Mouse (Mus musculus): Measurements from ENCODE around the gene Dazap2. TPM values are rescaled to one million over a fixed set of nuclear protein-coding genes. Genes with fewer than 3 reads are reported as not detected.

Dazap2 gene
- polyA plus RNA-seq, 1 experiment from 2014 or later, result 240 TPM

DNA sequence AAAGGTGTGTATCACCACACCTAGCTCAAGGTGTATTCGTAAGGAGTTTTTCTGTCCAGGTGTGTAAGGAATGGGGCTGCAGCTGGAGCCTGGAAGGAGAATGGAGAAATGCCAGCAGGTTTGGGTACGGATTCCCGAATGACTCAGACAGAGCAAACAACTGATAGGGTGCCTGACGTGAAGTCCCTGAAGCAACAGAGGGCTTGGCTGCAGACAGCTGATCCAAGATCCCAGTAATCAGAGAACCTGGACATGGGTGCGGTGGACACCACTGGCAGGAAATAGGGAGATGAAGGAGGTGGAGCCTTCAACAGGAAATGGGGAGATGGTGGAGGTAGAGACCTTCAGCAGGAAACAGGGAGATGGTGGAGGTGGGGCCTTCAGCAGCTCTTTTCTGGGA lies 17.2 kb downstream of the Dazap2 start:
- Histone ChIP-seq H3K4me3 (no peak overlapping the region), H3K36me3 (no peaks in the 10 kb centered on the region), H3K9me3 (no peaks in the 10 kb centered on the region), H3K27me3 (ENCODE audit: insufficient read depth, poor library complexity, severe bottlenecking) (peaks cover 70% of the 10 kb centered on the region), H3K4me1 (replicated peaks) (peaks cover 29% of the 10 kb centered on the region), H3K27ac (no peak overlapping the region)
- no peak for DNase-seq (ENCODE audit: low spot score)
- 88% methylated on average over 5 of the region's 5 CpGs for WGBS

DNA sequence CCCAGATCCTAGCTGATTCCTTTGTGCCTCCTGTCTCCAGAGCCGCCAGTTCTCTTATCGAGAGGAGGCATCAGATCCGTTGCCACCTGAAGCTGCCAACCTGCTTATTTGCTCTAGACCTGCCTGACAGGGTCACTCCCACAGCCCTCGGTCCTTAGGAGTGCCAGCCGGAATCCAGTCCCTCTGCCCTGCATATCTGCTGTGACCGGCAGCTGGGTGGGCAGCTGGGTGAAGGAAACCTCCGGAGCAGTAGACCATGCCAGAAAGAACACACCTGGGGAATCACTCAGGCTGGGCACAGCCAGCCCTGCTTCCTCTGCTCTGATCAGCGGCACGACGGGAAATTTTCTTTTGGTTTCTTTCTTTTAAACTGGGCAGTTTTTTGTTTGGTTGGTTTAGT lies 18.2 kb downstream of the Dazap2 start:
- Histone ChIP-seq H3K27me3 (ENCODE audit: insufficient read depth, poor library complexity, severe bottlenecking) (peaks cover 74% of the 10 kb centered on the region), H3K9me3 (no peaks in the 10 kb centered on the region), H3K4me3 (no peak overlapping the region), H3K27ac (no peak overlapping the region), H3K36me3 (no peaks in the 10 kb centered on the region), H3K4me1 (replicated peaks) (peaks cover 20% of the 10 kb centered on the region)
- 83% methylated on average over 10 of the region's 10 CpGs for WGBS
- DNase-seq (ENCODE audit: low spot score), result no peak

DNA sequence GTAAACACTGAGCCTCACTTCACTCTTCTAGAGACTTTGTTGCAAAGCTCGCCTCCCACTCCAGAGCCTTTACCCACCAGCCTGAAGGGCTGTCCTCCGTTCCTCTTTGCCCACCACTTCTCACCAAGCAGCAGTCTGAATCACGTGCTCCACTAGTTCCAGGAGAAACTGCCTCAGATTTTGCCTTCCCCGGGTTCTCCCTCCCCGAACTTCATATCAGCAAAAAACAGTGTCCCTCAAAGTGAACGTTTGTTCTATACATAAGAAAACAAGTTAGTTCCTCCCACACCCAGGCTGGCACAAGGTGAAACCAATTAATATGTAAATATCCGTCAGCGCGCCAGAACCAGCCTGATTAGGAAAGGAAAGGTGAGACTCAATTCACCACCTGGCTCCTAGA lies 20.1 kb downstream of the Dazap2 start:
- Histone ChIP-seq H3K9me3 (no peaks in the 10 kb centered on the region), H3K36me3 (no peaks in the 10 kb centered on the region), H3K4me1 (replicated peaks) (peaks cover 21% of the 10 kb centered on the region), H3K27me3 (ENCODE audit: insufficient read depth, poor library complexity, severe bottlenecking) (peaks cover 70% of the 10 kb centered on the region), H3K27ac (no peak overlapping the region), H3K4me3 (no peak overlapping the region)
- WGBS, result 7% methylated on average over 9 of the region's 9 CpGs
- DNase-seq (ENCODE audit: low spot score), result no peak

DNA sequence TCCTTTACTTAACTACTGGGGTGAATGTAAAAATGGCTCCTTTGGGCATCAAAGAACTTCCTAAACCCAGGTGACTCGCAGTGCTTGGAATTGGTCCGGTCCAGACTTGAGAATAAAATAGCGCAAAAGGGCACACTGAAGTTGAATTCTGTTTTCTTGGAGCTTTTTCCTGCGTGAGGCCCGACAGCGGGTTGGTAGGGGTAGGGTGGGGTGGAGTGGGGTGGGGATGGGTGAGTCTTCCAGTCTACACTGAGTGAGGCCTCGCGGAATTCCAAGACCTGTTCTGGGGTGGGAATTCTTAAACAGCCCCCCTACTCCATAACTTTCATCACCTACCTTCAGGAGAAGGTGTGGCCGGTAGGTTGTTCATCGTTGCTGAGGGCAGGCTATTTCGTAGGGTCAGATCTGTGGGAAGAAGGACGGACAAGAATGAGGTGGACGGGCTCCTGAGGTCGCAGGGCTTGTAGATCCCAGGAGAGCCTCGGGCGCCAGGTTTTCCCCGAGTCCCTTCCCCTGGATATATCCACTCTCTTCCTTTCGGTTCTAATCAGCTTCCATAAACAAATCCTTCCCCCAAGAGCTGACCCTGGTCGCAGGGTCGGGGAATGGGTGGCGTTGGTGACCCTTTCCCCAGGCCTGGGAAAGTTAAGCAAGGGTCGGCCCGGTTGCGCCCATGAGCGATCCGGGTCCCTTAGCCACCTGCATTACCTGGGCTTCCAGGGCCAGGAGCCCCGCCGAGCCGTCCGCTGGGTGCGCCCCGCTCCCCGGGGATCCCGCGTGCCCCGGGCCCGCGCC lies 20.9 kb downstream of the Dazap2 start:
- Histone ChIP-seq H3K27ac (peak overlapping the region; percentile 64), H3K4me3 (peak overlapping the region; percentile 59), H3K27me3 (ENCODE audit: insufficient read depth, poor library complexity, severe bottlenecking) (peaks cover 74% of the 10 kb centered on the region), H3K4me1 (replicated peaks) (peaks cover 29% of the 10 kb centered on the region), H3K36me3 (no peaks in the 10 kb centered on the region), H3K9me3 (no peaks in the 10 kb centered on the region)
- peak; percentile 32 for DNase-seq (ENCODE audit: low spot score)
- 3% methylated on average over 38 of the region's 38 CpGs for WGBS

DNA sequence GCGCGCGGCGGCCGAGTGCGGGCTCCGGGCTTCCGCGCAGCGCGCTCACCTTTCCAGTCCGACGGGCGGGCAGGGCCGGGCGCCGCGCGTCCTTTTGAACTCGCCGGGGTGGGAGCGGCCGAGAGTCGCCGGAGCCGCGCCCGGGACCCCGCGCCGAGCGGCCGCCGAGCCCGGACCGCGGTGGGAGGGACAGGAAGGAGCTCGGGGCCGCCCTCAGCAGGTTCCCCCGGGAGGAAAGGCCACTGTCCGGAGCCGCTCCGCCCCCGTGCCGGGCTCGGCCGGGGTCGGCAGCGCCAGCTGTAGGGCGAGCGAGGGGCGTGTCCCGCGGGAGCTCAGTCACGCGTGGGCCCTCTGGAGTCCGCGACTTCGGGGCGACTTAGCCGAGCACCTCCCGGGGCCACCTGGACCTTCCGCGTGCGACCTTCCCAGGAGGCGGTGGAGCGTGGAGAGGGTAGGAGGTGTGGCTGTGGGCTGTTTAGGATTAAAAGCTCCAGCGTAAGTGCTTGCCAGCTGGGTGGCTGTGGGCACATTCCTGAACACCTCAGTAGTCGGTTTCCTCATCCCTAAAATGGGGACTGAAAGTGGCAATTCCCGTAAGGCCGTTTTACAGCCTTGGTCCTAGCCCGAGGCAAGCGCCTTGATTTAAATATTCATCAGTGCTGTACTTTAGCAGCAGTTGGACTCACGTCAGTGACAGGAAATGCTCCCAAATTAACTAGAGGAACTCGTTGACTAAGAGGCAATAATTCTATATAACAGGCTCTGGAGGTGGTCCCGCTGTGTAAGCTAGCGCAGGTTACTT lies 21.8 kb downstream of the Dazap2 start, which contains the start of gene Smagp:
TSS of gene Smagp (minus strand) at position 241 of the 802 bp plus-strand sequence.
- WGBS, result under 1% methylated on average over 77 of the region's 77 CpGs
- peak; percentile 43 for DNase-seq (ENCODE audit: low spot score)
- Histone ChIP-seq H3K4me1 (replicated peaks) (peaks cover 32% of the 10 kb centered on the region), H3K27me3 (ENCODE audit: insufficient read depth, poor library complexity, severe bottlenecking) (peaks cover 74% of the 10 kb centered on the region), H3K9me3 (no peaks in the 10 kb centered on the region), H3K4me3 (peak within 1 kb of the TSS; percentile 59), H3K36me3 (no peaks in the 10 kb centered on the region), H3K27ac (peak within 1 kb of the TSS; percentile 64)

DNA sequence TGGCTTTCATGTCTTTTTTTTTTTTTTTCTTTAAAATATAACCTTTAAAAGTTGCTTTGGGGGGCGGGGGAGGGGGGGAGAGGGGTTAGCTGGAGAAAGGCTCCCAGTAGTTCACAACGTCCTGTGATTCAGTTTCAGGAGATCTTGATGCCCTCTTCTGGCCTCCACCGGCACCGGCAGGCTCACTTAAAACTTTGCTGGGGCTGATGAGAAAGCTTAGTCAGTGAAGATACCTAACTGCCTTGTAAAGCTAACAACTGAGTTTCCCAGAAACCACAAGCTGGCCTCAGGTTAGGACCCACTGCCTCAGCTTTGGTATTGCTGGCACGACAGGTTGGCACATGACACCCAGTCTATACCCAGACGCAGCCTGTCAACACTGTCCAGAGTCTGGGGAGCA lies 22.5 kb downstream of the Dazap2 start:
- DNase-seq (ENCODE audit: low spot score), result no peak
- Histone ChIP-seq H3K27me3 (ENCODE audit: insufficient read depth, poor library complexity, severe bottlenecking) (peaks cover 71% of the 10 kb centered on the region), H3K4me1 (replicated peaks) (peaks cover 32% of the 10 kb centered on the region), H3K27ac (no peak overlapping the region), H3K36me3 (no peaks in the 10 kb centered on the region), H3K4me3 (no peak overlapping the region), H3K9me3 (no peaks in the 10 kb centered on the region)
- WGBS, result 16% methylated on average over 6 of the region's 6 CpGs

DNA sequence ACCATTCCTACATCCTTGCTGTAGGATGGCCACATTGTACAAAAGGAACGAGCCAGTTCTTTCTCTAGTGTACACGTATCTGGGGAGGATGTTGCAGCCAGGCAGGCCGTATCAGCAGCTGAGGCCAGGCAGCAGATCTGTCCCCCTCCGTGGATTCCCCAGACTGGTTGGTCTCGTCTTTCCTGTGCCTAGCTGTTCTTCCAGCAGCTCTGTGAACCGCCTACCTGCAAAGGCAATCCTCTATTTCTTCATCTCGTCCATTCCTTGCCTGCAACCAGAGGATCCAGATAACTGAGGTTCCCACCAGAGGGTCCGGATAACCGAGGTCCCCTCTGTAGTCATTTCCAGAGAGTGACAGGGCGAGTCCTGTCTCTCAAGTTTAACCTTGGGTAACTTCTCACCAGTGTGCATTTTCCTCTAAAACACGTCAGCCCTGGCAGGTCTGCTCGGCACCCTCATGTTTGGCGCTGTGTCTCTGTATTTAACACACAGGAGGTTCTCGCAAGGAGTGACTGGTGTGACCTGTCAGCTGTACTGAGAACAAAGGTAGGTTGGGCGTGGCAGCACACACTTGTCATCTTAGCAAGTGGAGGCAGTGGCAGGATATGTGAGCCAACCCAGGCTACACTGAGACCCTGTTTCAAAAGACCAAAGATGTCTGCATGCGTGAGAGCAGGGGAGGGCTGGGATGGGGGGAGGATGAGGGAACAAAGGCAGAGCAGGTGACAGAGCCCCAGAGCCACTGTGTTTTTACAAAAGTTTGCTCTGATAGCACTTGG lies 25.0 kb downstream of the Dazap2 start:
- no peak for DNase-seq (ENCODE audit: low spot score)
- Histone ChIP-seq H3K36me3 (no peaks in the 10 kb centered on the region), H3K9me3 (no peaks in the 10 kb centered on the region), H3K27me3 (ENCODE audit: insufficient read depth, poor library complexity, severe bottlenecking) (peaks cover 47% of the 10 kb centered on the region), H3K4me3 (no peak overlapping the region), H3K27ac (no peak overlapping the region), H3K4me1 (replicated peaks) (peaks cover 38% of the 10 kb centered on the region)
- 77% methylated on average over 16 of the region's 16 CpGs for WGBS

DNA sequence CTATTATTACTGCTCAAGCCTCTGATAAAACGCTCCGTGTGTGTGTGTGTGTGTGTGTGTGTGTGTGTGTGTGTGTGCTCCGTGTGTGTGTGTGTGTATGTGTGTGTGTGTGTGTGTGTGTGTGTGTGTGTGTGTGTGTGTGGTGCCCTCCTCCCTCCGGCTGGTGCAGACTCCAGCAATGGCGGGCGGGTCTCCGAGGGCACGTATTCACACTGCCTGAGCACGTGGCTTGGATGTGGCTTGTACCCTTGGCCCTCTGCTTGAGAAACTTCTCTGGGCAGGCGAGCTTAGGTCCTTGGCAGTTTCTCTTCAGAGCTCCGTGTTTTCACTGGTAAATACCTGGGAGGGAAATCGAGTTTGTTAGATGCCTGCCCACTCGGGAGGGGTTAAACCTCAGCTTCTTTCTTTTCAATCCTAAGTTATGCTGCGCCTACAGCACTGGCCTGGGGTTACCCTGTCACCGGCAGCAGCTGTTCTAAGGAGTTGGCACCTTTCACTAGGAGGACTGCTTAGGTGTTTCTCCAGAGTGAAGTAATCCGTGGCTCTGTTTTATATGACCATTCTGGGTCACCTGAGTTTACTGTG lies 26.2 kb downstream of the Dazap2 start:
- 78% methylated on average over 15 of the region's 16 CpGs for WGBS
- DNase-seq (ENCODE audit: low spot score), result no peak
- Histone ChIP-seq H3K4me1 (replicated peaks) (peaks cover 34% of the 10 kb centered on the region), H3K27ac (no peak overlapping the region), H3K4me3 (no peak overlapping the region), H3K36me3 (no peaks in the 10 kb centered on the region), H3K27me3 (ENCODE audit: insufficient read depth, poor library complexity, severe bottlenecking) (peaks cover 36% of the 10 kb centered on the region), H3K9me3 (no peaks in the 10 kb centered on the region)

DNA sequence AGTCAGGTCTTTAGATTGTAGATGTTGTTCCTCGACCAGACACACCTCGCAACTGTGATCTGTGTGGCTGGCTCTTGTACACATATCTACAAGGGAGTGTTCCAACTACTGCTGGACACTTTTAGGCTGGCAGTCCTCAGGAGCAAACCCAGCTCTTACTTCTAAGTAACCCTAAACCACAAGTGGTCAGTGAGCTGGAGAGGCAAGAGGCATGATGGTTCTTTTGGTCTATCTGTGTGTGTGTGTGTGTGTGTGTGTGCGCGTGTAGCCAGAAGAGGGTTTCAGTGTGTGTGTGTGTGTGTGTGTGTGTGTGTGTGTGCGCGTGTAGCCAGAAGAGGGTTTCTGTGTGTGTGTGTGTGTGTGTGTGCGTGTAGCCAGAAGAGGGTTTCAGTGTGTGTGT lies 27.3 kb downstream of the Dazap2 start:
- Histone ChIP-seq H3K27me3 (ENCODE audit: insufficient read depth, poor library complexity, severe bottlenecking) (peaks cover 24% of the 10 kb centered on the region), H3K36me3 (no peaks in the 10 kb centered on the region), H3K27ac (no peak overlapping the region), H3K4me3 (no peak overlapping the region), H3K4me1 (replicated peaks) (peaks cover 24% of the 10 kb centered on the region), H3K9me3 (no peaks in the 10 kb centered on the region)
- WGBS, result 90% methylated on average over 7 of the region's 7 CpGs
- no peak for DNase-seq (ENCODE audit: low spot score)

DNA sequence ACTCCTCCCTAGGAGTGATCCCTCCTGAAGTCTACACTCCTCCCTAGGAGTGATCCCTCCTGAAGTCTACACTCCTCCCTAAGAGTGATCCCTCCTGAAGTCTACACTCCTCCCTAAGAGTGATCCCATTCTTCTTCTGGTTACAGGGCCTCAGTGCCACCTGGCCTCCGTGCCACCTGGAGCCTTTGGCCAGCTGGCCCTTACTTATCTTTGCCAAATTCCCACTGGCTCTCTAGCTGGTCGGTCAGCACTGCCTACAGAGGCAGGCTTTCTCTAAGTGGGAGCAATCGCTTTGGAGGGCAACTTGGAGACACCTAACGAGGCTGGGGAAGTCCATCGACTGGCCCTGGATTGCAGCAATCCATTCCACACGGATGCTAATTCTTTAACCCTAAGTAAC lies 31.0 kb downstream of the Dazap2 start:
- H3K4me1 ChIP-seq (replicated peaks), result peaks cover 21% of the 10 kb centered on the region
- no peaks in the 10 kb centered on the region for H3K36me3 ChIP-seq
- no peaks in the 10 kb centered on the region for H3K27me3 ChIP-seq (ENCODE audit: insufficient read depth, poor library complexity, severe bottlenecking)
- no peak overlapping the region for H3K27ac ChIP-seq
- 82% methylated on average over 6 of the region's 6 CpGs for WGBS
- H3K4me3 ChIP-seq, result no peak overlapping the region
- no peak for DNase-seq (ENCODE audit: low spot score)
- H3K9me3 ChIP-seq, result no peaks in the 10 kb centered on the region

DNA sequence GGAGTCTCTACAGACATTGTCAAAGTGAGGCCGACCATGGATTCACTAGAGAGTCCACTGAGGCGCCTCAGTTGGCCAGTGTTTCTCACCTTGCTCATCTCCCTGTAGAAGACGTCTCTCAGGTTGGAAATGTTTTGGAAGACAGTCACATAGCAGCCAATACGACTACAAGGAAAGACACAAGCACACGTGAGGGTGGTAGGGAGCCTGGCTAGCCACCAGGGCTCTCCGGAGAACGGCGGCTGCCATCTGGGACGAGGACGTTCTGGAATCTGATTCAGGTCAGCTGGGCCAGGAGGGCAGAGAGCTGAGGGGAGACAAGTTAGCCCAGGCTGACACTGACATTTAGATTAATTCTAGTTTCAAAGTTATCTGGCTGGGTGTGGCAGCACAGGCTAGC lies 35.0 kb downstream of the Dazap2 start:
- Histone ChIP-seq H3K27me3 (ENCODE audit: insufficient read depth, poor library complexity, severe bottlenecking) (no peaks in the 10 kb centered on the region), H3K4me1 (replicated peaks) (peaks cover 14% of the 10 kb centered on the region), H3K4me3 (no peak overlapping the region), H3K9me3 (no peaks in the 10 kb centered on the region), H3K27ac (no peak overlapping the region), H3K36me3 (no peaks in the 10 kb centered on the region)
- DNase-seq (ENCODE audit: low spot score), result no peak
- 86% methylated on average over 10 of the region's 10 CpGs for WGBS

DNA sequence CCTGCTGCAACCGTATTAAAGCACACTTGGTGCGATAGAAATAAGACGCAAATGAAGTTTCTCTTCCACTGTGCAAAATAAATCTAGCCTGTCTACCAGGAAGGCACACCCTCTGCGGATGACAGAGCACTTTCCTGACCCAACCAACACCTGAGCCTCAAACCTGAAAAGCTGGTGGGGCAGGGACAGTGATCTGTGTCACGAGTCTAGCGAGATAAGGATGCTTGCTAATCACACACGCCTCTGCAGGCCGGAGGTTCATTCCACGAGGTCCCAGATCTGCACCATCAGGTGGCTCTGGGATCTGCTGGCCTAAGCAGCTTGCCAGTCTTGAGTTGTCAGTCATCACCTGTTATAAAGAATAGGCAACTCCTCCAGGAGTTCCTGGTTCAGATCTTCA lies 36.5 kb downstream of the Dazap2 start:
- no peaks in the 10 kb centered on the region for H3K9me3 ChIP-seq
- H3K4me3 ChIP-seq, result no peak overlapping the region
- H3K4me1 ChIP-seq (replicated peaks), result peaks cover 9% of the 10 kb centered on the region
- 87% methylated on average over 9 of the region's 9 CpGs for WGBS
- H3K36me3 ChIP-seq, result no peaks in the 10 kb centered on the region
- H3K27ac ChIP-seq, result no peak overlapping the region
- H3K27me3 ChIP-seq (ENCODE audit: insufficient read depth, poor library complexity, severe bottlenecking), result no peaks in the 10 kb centered on the region
- DNase-seq (ENCODE audit: low spot score), result no peak
